Mouse (Mus musculus): ENCODE measurements around the gene Fam129b. TPM values are rescaled to one million over a fixed set of nuclear protein-coding genes. Genes with fewer than 3 reads are reported as not detected.

Fam129b gene
- polyA plus RNA-seq, 1 experiment from 2014 or later: 108 TPM

GRCm38 (mm10) chr2:32870275-32871100 is 5.4 kb upstream of the Fam129b start:
- H3K4me2 ChIP-seq (ENCODE audit: low read depth, low read length): peak overlapping the region; percentile 25; the same call in 1 of the 2 replicates
- 34% methylated on average over 8 of the region's 8 CpGs for WGBS
- H3K9ac ChIP-seq (ENCODE audit: low read length): peak overlapping the region; percentile 29
- H3K27me3 ChIP-seq (ENCODE audit: control insufficient read depth, insufficient read depth, low read length): no peaks in the 10 kb centered on the region
- peak; percentile 63; the same call in 1 of the 2 replicates for ATAC-seq (ENCODE audit: insufficient read depth, low FRiP score)
- peaks cover 32% of the 10 kb centered on the region for H3K4me1 ChIP-seq (ENCODE audit: control insufficient read depth, insufficient read depth, low read length)
- H3K27ac ChIP-seq (ENCODE audit: low read length): peak overlapping the region; percentile 95
- H3K9me3 ChIP-seq (replicated peaks; ENCODE audit: control insufficient read depth, low read length): no peaks in the 10 kb centered on the region
- H3K36me3 ChIP-seq (ENCODE audit: control insufficient read depth, insufficient read depth, low read length): no peaks in the 10 kb centered on the region
- H3K4me3 ChIP-seq (replicated peaks; ENCODE audit: low read length): no peak overlapping the region

GRCm38 (mm10) chr2:32874070-32874469 is 1.8 kb upstream of the Fam129b start:
- Histone ChIP-seq H3K27ac (ENCODE audit: low read length) (peak overlapping the region; percentile 97), H3K9ac (ENCODE audit: low read length) (peak overlapping the region; percentile 94; the same call in 1 of the 2 replicates), H3K4me2 (ENCODE audit: low read depth, low read length) (peak overlapping the region; percentile 90; the same call in 1 of the 2 replicates)

GRCm38 (mm10) chr2:32874951-32875674 is 801 bp upstream of the Fam129b start:
- Histone ChIP-seq H3K27me3 (ENCODE audit: control insufficient read depth, insufficient read depth, low read length) (no peaks in the 10 kb centered on the region), H3K4me2 (ENCODE audit: low read depth, low read length) (peak overlapping the region; percentile 90), H3K9me3 (replicated peaks; ENCODE audit: control insufficient read depth, low read length) (no peaks in the 10 kb centered on the region), H3K4me1 (ENCODE audit: control insufficient read depth, insufficient read depth, low read length) (peaks cover 58% of the 10 kb centered on the region), H3K9ac (ENCODE audit: low read length) (peak overlapping the region; percentile 94), H3K27ac (ENCODE audit: low read length) (peak overlapping the region; percentile 97), H3K4me3 (replicated peaks; ENCODE audit: low read length) (peak overlapping the region; percentile 81), H3K36me3 (ENCODE audit: control insufficient read depth, insufficient read depth, low read length) (no peaks in the 10 kb centered on the region)
- WGBS: 11% methylated on average over 15 of the region's 15 CpGs
- peak; percentile 11 for ATAC-seq (ENCODE audit: insufficient read depth, low FRiP score)

More at GRCm38 (mm10) chr2:32874070-32874469, 1.8 kb upstream of the Fam129b start:
- H3K4me3 ChIP-seq (replicated peaks; ENCODE audit: low read length): no peak overlapping the region
- no peak for ATAC-seq (ENCODE audit: insufficient read depth, low FRiP score)
- no peaks in the 10 kb centered on the region for H3K27me3 ChIP-seq (ENCODE audit: control insufficient read depth, insufficient read depth, low read length)
- 57% methylated on average over 3 of the region's 3 CpGs for WGBS
- H3K4me1 ChIP-seq (ENCODE audit: control insufficient read depth, insufficient read depth, low read length): peaks cover 50% of the 10 kb centered on the region
- no peaks in the 10 kb centered on the region for H3K9me3 ChIP-seq (replicated peaks; ENCODE audit: control insufficient read depth, low read length)
- H3K36me3 ChIP-seq (ENCODE audit: control insufficient read depth, insufficient read depth, low read length): no peaks in the 10 kb centered on the region

GRCm38 (mm10) chr2:32876490-32877302 is 782 bp downstream of the Fam129b start:
- Histone ChIP-seq H3K4me2 (ENCODE audit: low read depth, low read length) (peak overlapping the region; percentile 90), H3K4me3 (replicated peaks; ENCODE audit: low read length) (peak overlapping the region; percentile 81), H3K36me3 (ENCODE audit: control insufficient read depth, insufficient read depth, low read length) (no peaks in the 10 kb centered on the region), H3K27ac (ENCODE audit: low read length) (peak overlapping the region; percentile 97), H3K27me3 (ENCODE audit: control insufficient read depth, insufficient read depth, low read length) (no peaks in the 10 kb centered on the region), H3K9ac (ENCODE audit: low read length) (peak overlapping the region; percentile 94), H3K4me1 (ENCODE audit: control insufficient read depth, insufficient read depth, low read length) (peaks cover 66% of the 10 kb centered on the region), H3K9me3 (replicated peaks; ENCODE audit: control insufficient read depth, low read length) (no peaks in the 10 kb centered on the region)
- ATAC-seq (ENCODE audit: insufficient read depth, low FRiP score): no peak
- WGBS: 2% methylated on average over 20 of the region's 20 CpGs

GRCm38 (mm10) chr2:32877303-32877702 is 1.4 kb downstream of the Fam129b start:
- H3K9ac ChIP-seq (ENCODE audit: low read length): peak overlapping the region; percentile 94
- no peak for ATAC-seq (ENCODE audit: insufficient read depth, low FRiP score)
- H3K27ac ChIP-seq (ENCODE audit: low read length): peak overlapping the region; percentile 97
- peaks cover 72% of the 10 kb centered on the region for H3K4me1 ChIP-seq (ENCODE audit: control insufficient read depth, insufficient read depth, low read length)
- no peaks in the 10 kb centered on the region for H3K9me3 ChIP-seq (replicated peaks; ENCODE audit: control insufficient read depth, low read length)
- H3K27me3 ChIP-seq (ENCODE audit: control insufficient read depth, insufficient read depth, low read length): no peaks in the 10 kb centered on the region
- 19% methylated on average over 5 of the region's 5 CpGs for WGBS
- peak overlapping the region; percentile 90 for H3K4me2 ChIP-seq (ENCODE audit: low read depth, low read length)
- H3K4me3 ChIP-seq (replicated peaks; ENCODE audit: low read length): peak overlapping the region; percentile 81
- no peaks in the 10 kb centered on the region for H3K36me3 ChIP-seq (ENCODE audit: control insufficient read depth, insufficient read depth, low read length)

- Histone ChIP-seq H3K27ac (ENCODE audit: low read length) (peak overlapping the region; percentile 97), H3K4me3 (replicated peaks; ENCODE audit: low read length) (peak overlapping the region; percentile 81), H3K4me2 (ENCODE audit: low read depth, low read length) (peak overlapping the region; percentile 90), H3K27me3 (ENCODE audit: control insufficient read depth, insufficient read depth, low read length) (no peaks in the 10 kb centered on the region), H3K36me3 (ENCODE audit: control insufficient read depth, insufficient read depth, low read length) (no peaks in the 10 kb centered on the region), H3K4me1 (ENCODE audit: control insufficient read depth, insufficient read depth, low read length) (peaks cover 78% of the 10 kb centered on the region), H3K9ac (ENCODE audit: low read length) (peak overlapping the region; percentile 94), H3K9me3 (replicated peaks; ENCODE audit: control insufficient read depth, low read length) (no peaks in the 10 kb centered on the region)
- WGBS: 45% methylated on average over 6 of the region's 6 CpGs
- ATAC-seq (ENCODE audit: insufficient read depth, low FRiP score): no peak
These were observed 2.0 kb downstream of the Fam129b start for GRCm38 (mm10) chr2:32877761-32878393.

GRCm38 (mm10) chr2:32878396-32878795 is 2.5 kb downstream of the Fam129b start:
- no peak for ATAC-seq (ENCODE audit: insufficient read depth, low FRiP score)
- Histone ChIP-seq H3K4me1 (ENCODE audit: control insufficient read depth, insufficient read depth, low read length) (peaks cover 81% of the 10 kb centered on the region), H3K27ac (ENCODE audit: low read length) (peak overlapping the region; percentile 97), H3K36me3 (ENCODE audit: control insufficient read depth, insufficient read depth, low read length) (no peaks in the 10 kb centered on the region), H3K4me3 (replicated peaks; ENCODE audit: low read length) (peak overlapping the region; percentile 81), H3K27me3 (ENCODE audit: control insufficient read depth, insufficient read depth, low read length) (no peaks in the 10 kb centered on the region), H3K9me3 (replicated peaks; ENCODE audit: control insufficient read depth, low read length) (no peaks in the 10 kb centered on the region), H3K4me2 (ENCODE audit: low read depth, low read length) (peak overlapping the region; percentile 90), H3K9ac (ENCODE audit: low read length) (peak overlapping the region; percentile 94)
- WGBS: 64% methylated on average over 3 of the region's 3 CpGs

GRCm38 (mm10) chr2:32879593-32879992 is 3.7 kb downstream of the Fam129b start:
- peak overlapping the region; percentile 94 for H3K9ac ChIP-seq (ENCODE audit: low read length)
- peak overlapping the region; percentile 97 for H3K27ac ChIP-seq (ENCODE audit: low read length)
- peak overlapping the region; percentile 90 for H3K4me2 ChIP-seq (ENCODE audit: low read depth, low read length)
- 73% methylated on average over 5 of the region's 5 CpGs for WGBS
- no peaks in the 10 kb centered on the region for H3K36me3 ChIP-seq (ENCODE audit: control insufficient read depth, insufficient read depth, low read length)
- H3K4me1 ChIP-seq (ENCODE audit: control insufficient read depth, insufficient read depth, low read length): peaks cover 80% of the 10 kb centered on the region
- no peaks in the 10 kb centered on the region for H3K9me3 ChIP-seq (replicated peaks; ENCODE audit: control insufficient read depth, low read length)
- no peaks in the 10 kb centered on the region for H3K27me3 ChIP-seq (ENCODE audit: control insufficient read depth, insufficient read depth, low read length)
- peak overlapping the region; percentile 81 for H3K4me3 ChIP-seq (replicated peaks; ENCODE audit: low read length)
- no peak for ATAC-seq (ENCODE audit: insufficient read depth, low FRiP score)
